Comparison of ENCODE assay signal across 7 mouse cellular contexts in the genomic region with DNA sequence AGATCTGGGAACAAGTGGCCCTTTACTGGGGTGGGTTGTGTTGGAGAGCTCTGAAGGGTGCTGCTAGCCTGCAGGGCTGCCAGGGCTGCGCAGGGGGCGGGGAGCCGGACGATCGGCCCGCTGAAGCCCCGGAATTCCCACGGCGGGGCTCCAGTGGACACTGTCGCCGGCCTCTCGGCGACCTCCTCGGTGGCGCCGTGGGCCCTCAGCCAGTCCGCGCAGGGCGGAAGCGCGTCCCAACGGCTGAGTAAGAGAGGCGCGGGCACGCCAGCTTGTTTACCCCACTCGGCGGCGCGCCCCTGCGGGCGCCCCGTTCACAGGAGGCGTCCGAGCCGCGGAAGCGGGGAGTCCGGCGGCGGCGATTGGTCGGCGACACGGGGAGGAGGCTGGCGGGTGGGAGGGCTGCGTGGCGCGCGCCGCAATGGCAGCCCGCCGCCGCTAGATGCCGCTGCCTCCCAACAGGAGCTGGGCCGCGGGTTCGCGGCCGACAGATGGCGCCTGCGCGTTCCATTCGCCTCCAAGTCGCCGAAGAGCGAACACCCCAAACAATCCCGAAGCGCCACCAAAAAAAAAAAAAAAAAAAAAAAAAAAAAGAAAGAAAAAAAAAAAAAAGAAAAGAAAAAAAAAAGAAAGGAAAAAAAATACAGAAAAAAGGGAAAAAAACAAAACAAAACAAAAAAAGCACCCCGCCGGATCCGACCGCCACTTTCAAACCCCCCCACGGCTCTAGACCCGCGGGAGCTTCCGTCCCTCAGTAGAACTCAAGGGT. TPM values are rescaled to one million over a fixed set of nuclear protein-coding genes. Genes with fewer than 3 reads are reported as not detected.
DNase-seq lines count a peak whose midpoint lies in the region; ATAC-seq and TF ChIP-seq lines count a peak whose summit lies in the region.

Stag2 (plus strand) TSS at position 530 of the 769 bp plus-strand sequence.

- peak; percentile 65; the same call in 1 of the 2 replicates for TF ChIP-seq POLR2A in small intestine, adult 2 months (IDR thresholded peaks at IDR 0.05; ENCODE audit: low read depth, low read length)

- H3K9ac ChIP-seq in intestine, embryonic 16.5 days (ENCODE audit: low read depth, low read length), result peak within 1 kb of the TSS; percentile 92
- H3K9ac ChIP-seq in midbrain, embryonic 12.5 days (replicated peaks), result peak within 1 kb of the TSS; percentile 89

- intact Hi-C loops in gastrocnemius, postnatal 36 days (cut with DNase I), result loop anchor here (2.0 to 5.0 kb wide), 2 partner anchors 82 to 116 kb away; no protein-coding TSS in a partner anchor

- peak within 1 kb of the TSS; percentile 48 for H3K4me2 ChIP-seq in intestine, embryonic 16.5 days (ENCODE audit: low read depth, low read length)
- peak within 1 kb of the TSS; percentile 54 for H3K4me2 ChIP-seq in midbrain, embryonic 12.5 days (replicated peaks)

- peak within 1 kb of the TSS; percentile 62 for H3K4me3 ChIP-seq in intestine, embryonic 16.5 days (ENCODE audit: low read length)
- H3K4me3 ChIP-seq in limb, embryonic 10.5 days, result peak within 1 kb of the TSS; percentile 68
- peak within 1 kb of the TSS; percentile 58 for H3K4me3 ChIP-seq in midbrain, embryonic 12.5 days
- peak within 1 kb of the TSS; percentile 100 for H3K4me3 ChIP-seq in small intestine, adult 2 months (ENCODE audit: low read depth, low read length)

- H3K27ac ChIP-seq in intestine, embryonic 16.5 days (ENCODE audit: low read length), result peak within 1 kb of the TSS; percentile 99
- H3K27ac ChIP-seq in limb, embryonic 10.5 days, result peak within 1 kb of the TSS; percentile 98
- H3K27ac ChIP-seq in midbrain, embryonic 12.5 days (replicated peaks), result peak within 1 kb of the TSS; percentile 99
- peak within 1 kb of the TSS; percentile 100 for H3K27ac ChIP-seq in small intestine, adult 2 months (ENCODE audit: insufficient read depth, low read depth, low read length)

- H3K27me3 ChIP-seq in intestine, embryonic 16.5 days (replicated peaks; ENCODE audit: control insufficient read depth, insufficient read depth, low read length), result no peaks in the 10 kb centered on the region
- no peaks in the 10 kb centered on the region for H3K27me3 ChIP-seq in limb, embryonic 10.5 days (ENCODE audit: low read depth, poor library complexity, severe bottlenecking)
- H3K27me3 ChIP-seq in midbrain, embryonic 12.5 days, result no peaks in the 10 kb centered on the region
- no peaks in the 10 kb centered on the region for H3K27me3 ChIP-seq in small intestine, adult 2 months (ENCODE audit: control insufficient read depth, insufficient read depth, low read length)

- 6% methylated on average over 56 of the region's 76 CpGs for WGBS in intestine, embryonic 16.5 days
- WGBS in limb, embryonic 10.5 days, result 8% methylated on average over 72 of the region's 76 CpGs
- 16% methylated on average over 59 of the region's 76 CpGs for WGBS in midbrain, embryonic 12.5 days
- 7% methylated on average over 76 of the region's 76 CpGs for WGBS in small intestine, adult 2 months

- DNase-seq in adrenal gland, postnatal 10 days, result peak; percentile 92
- peak; percentile 71 for DNase-seq in embryo, embryonic 11.5 days (ENCODE audit: low read depth, low spot score)
- DNase-seq in gastrocnemius, postnatal 36 days, result peak; percentile 73 to 85
- DNase-seq in limb, embryonic 10.5 days (ENCODE audit: low spot score), result peak; percentile 87

- no peaks in the 10 kb centered on the region for H3K4me1 ChIP-seq in intestine, embryonic 16.5 days (ENCODE audit: control insufficient read depth, insufficient read depth, low read length)
- 0 out of 2 replicates have a peak, but pooled peaks cover 5% of the 10 kb centered on the region for H3K4me1 ChIP-seq in limb, embryonic 10.5 days
- no peaks in the 10 kb centered on the region for H3K4me1 ChIP-seq in midbrain, embryonic 12.5 days
- peaks cover 2% of the 10 kb centered on the region; the same call in 1 of the 2 replicates for H3K4me1 ChIP-seq in small intestine, adult 2 months (ENCODE audit: control insufficient read depth, insufficient read depth, insufficient read length, low read length)

- no peaks in the 10 kb centered on the region for H3K9me3 ChIP-seq in intestine, embryonic 16.5 days (ENCODE audit: control insufficient read depth, low read length)
- no peaks in the 10 kb centered on the region for H3K9me3 ChIP-seq in limb, embryonic 10.5 days (replicated peaks)
- H3K9me3 ChIP-seq in midbrain, embryonic 12.5 days, result no peaks in the 10 kb centered on the region

- peak; percentile 81 for ATAC-seq in intestine, embryonic 16.5 days
- peak; percentile 73 for ATAC-seq in midbrain, embryonic 12.5 days (ENCODE audit: low FRiP score, low read depth)

- TF ChIP-seq CTCF in small intestine, adult 2 months (IDR thresholded peaks at IDR 0.05; ENCODE audit: extremely low read depth, insufficient read length, insufficient replicate concordance, low read depth, low read length), result peak; percentile 76

- no peaks in the 10 kb centered on the region for H3K36me3 ChIP-seq in intestine, embryonic 16.5 days (ENCODE audit: control insufficient read depth, insufficient read depth, low read length)
- no peaks in the 10 kb centered on the region for H3K36me3 ChIP-seq in limb, embryonic 10.5 days
- H3K36me3 ChIP-seq in midbrain, embryonic 12.5 days, result no peaks in the 10 kb centered on the region
- H3K36me3 ChIP-seq in small intestine, adult 2 months (ENCODE audit: control insufficient read depth, insufficient read depth, low read length), result no peaks in the 10 kb centered on the region

RNA-seq across cellular contexts. Expression of gene Stag2, which starts in this region (rescaled TPM):
- total RNA-seq in adrenal gland, postnatal 10 days (2021), result 10 to 100 TPM; 80.8 to 85.3 TPM
- total RNA-seq in gastrocnemius, postnatal 36 days (2021), result 10 to 100 TPM; 49.8 to 52.0 TPM
- polyA plus RNA-seq in intestine, embryonic 16.5 days (2015; fragmentation: Nextera tagmentation; extraction: Ambion mirVana), result 23.0 and 25.7 TPM in 2 replicates
- polyA plus RNA-seq in limb, embryonic 10.5 days (2016; fragmentation: Nextera tagmentation; extraction: Ambion mirVana), result 38.8 and 47.1 TPM in 2 replicates
- polyA plus RNA-seq in midbrain, embryonic 12.5 days (2016; fragmentation: Nextera tagmentation; extraction: Ambion mirVana), result 48.7 and 53.2 TPM in 2 replicates
- 1.1 and 2.1 TPM in 2 replicates for polyA plus RNA-seq in small intestine, adult 2 months (2012; rRNA removed)

Comparison
In these comparisons a context has a peak if more than half of its experiments do, and no peak if none do; other contexts are left out.
1. Peak in every context shown above with its lines: DNase-seq, ATAC-seq, H3K4me3 ChIP-seq and H3K27ac ChIP-seq.